Mouse (Mus musculus) hindbrain, postnatal 0 days (tissue): ENCODE results near the gene Il5. TPM values are rescaled to one million over a fixed set of nuclear protein-coding genes. Genes with fewer than 3 reads are reported as not detected.

Experiments
- ATAC-seq: fragments of 200-750 bp; cut with Nextera tagmentation; 2 replicates; pipeline ENCODE4 v1.8.0; 2017; ENCODE audit warnings: mild to moderate bottlenecking, moderate TSS enrichment, moderate library complexity
- DNase-seq: peaks from one replicate; pipeline ENCODE4 v3.0.0-alpha.2; 2015; ENCODE audit warnings: low spot score
- H3K27ac ChIP-seq: fragments of 300-500 bp; sonication (generic); 2 replicates; pipeline ENCODE4 v1.5.1; 2014; ENCODE audit warnings: mild to moderate bottlenecking
- H3K27me3 ChIP-seq: fragments of 300-500 bp; sonication (generic); 2 replicates; pipeline ENCODE4 v1.6.1; 2014; ENCODE audit warnings: low read length, mixed read lengths; ENCODE audit not compliant: insufficient read depth
- H3K36me3 ChIP-seq: fragments of 300-500 bp; sonication (generic); 2 replicates; pipeline ENCODE4 v1.6.1; 2014; ENCODE audit warnings: low read length, mixed read lengths; ENCODE audit not compliant: insufficient read depth
- H3K4me1 ChIP-seq: fragments of 300-500 bp; sonication (generic); 2 replicates; pipeline ENCODE4 v1.6.1; 2014; ENCODE audit warnings: antibody characterized with exemption, low read length, mixed read lengths; ENCODE audit not compliant: insufficient read depth
- H3K4me2 ChIP-seq: fragments of 300-500 bp; sonication (generic); 2 replicates; pipeline ENCODE4 v1.6.1; 2014; ENCODE audit warnings: low read depth, mild to moderate bottlenecking, low read length, moderate library complexity, mixed read lengths
- H3K4me3 ChIP-seq: fragments of 300-500 bp; sonication (generic); 2 replicates; pipeline ENCODE4 v1.5.1; 2014; ENCODE audit warnings: low read length
- H3K9ac ChIP-seq: fragments of 300-500 bp; sonication (generic); replicated peaks from 2 replicates; pipeline ENCODE4 v1.6.1; 2014; ENCODE audit warnings: mild to moderate bottlenecking, low read length, moderate library complexity, mixed read lengths
- H3K9me3 ChIP-seq: fragments of 300-500 bp; sonication (generic); 2 replicates; pipeline ENCODE4 v1.6.1; 2016; ENCODE audit warnings: low read length, mixed read lengths
- CTCF ChIP-seq: IDR thresholded peaks from 2 replicates; pipeline ENCODE4 v1.5.1; 2016; ENCODE audit warnings: antibody characterized with exemption, control low read depth, low read depth
- WGBS: fragments of 180-500 bp; shearing (Covaris S2); extraction: QIAGEN DNeasy Blood & Tissue Kit; methylation state at CpG from one replicate; pipeline ENCODE4 v1.1.7; 2014; 5-methylcytosine and 5-hydroxymethylcytosine counted together
- polyA plus RNA-seq: library from polyadenylated mRNA; unstranded; fragments of >200 nt; fragmentation: Nextera tagmentation; extraction: Ambion mirVana; gene quantifications from 2 replicates; pipeline ENCODE4 v1.2.1, GENCODE M21; 2015
- total RNA-seq: library from RNA; depleted of rRNA; stranded (reverse); fragments of >200 nt; gene quantifications from 2 replicates; pipeline ENCODE4 v1.2.3, GENCODE M21; 2014

Gene Il5
- total and polyA plus RNA-seq, 2 experiments from 2014 or later, result not detected

- Histone ChIP-seq H3K9me3 (no peaks in the 10 kb centered on the region), H3K4me2 (no peak overlapping the region), H3K27me3 (no peaks in the 10 kb centered on the region), H3K9ac (no peak overlapping the region), H3K4me3 (no peak overlapping the region), H3K36me3 (no peaks in the 10 kb centered on the region), H3K27ac (no peak overlapping the region), H3K4me1 (no peaks in the 10 kb centered on the region)
- DNase-seq, result no peak
- 94% methylated on average over 7 of the region's 7 CpGs for WGBS
- TF ChIP-seq CTCF, result no peak
- ATAC-seq, result no peak
Observed at GRCm38 (mm10) chr11:53731457-53731856, 10.9 kb downstream of the Il5 start.

GRCm38 (mm10) chr11:53732244-53732643 lies 11.7 kb downstream of the Il5 start:
- H3K36me3 ChIP-seq, result no peaks in the 10 kb centered on the region
- no peak overlapping the region for H3K9ac ChIP-seq
- no peak overlapping the region for H3K27ac ChIP-seq
- DNase-seq (no peak), ATAC-seq (no peak)
- 93% methylated on average over 8 of the region's 8 CpGs for WGBS
- no peaks in the 10 kb centered on the region for H3K9me3 ChIP-seq
- no peaks in the 10 kb centered on the region for H3K4me1 ChIP-seq
- TF ChIP-seq CTCF, result no peak
- H3K27me3 ChIP-seq, result no peaks in the 10 kb centered on the region
- no peak overlapping the region for H3K4me3 ChIP-seq
- H3K4me2 ChIP-seq, result no peak overlapping the region

DNA sequence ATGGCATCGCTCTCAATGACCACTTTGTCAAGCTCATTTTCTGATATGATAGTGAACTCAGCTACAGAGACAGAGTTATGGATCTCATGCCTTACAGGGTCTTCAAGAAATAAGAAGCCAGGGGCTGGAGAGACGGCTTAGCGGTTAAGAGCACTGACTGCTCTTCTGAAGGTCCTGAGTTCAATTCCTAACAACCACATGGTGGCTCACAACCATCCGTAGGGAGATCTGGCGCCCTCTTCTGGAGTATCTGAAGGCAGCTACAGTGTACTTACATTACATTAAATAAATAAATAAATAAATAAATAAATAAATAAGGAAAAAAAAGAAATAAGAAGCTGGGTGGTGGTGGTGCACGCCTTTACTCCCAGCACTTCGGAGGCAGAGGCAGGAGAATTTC lies 13.2 kb downstream of the Il5 start:
- peak; percentile 26; the same call in 1 of the 2 replicates for TF ChIP-seq CTCF
- H3K27ac ChIP-seq, result no peak overlapping the region
- H3K27me3 ChIP-seq, result no peaks in the 10 kb centered on the region
- 85% methylated on average over 7 of the region's 7 CpGs for WGBS
- no peak overlapping the region for H3K4me2 ChIP-seq
- no peak overlapping the region for H3K4me3 ChIP-seq
- no peaks in the 10 kb centered on the region for H3K36me3 ChIP-seq
- no peak overlapping the region for H3K9ac ChIP-seq
- ATAC-seq (no peak), DNase-seq (no peak)
- H3K4me1 ChIP-seq, result no peaks in the 10 kb centered on the region
- no peaks in the 10 kb centered on the region for H3K9me3 ChIP-seq

- ATAC-seq (no peak), DNase-seq (no peak)
- no peaks in the 10 kb centered on the region for H3K4me1 ChIP-seq
- no peak for TF ChIP-seq CTCF
- H3K9ac ChIP-seq, result no peak overlapping the region
- H3K9me3 ChIP-seq, result no peaks in the 10 kb centered on the region
- H3K27ac ChIP-seq, result no peak overlapping the region
- WGBS, result 82% methylated on average over 2 of the region's 2 CpGs
- no peak overlapping the region for H3K4me2 ChIP-seq
- H3K27me3 ChIP-seq, result no peaks in the 10 kb centered on the region
- no peaks in the 10 kb centered on the region for H3K36me3 ChIP-seq
- H3K4me3 ChIP-seq, result no peak overlapping the region
Observed at GRCm38 (mm10) chr11:53734431-53734830, 13.8 kb downstream of the Il5 start.

DNA sequence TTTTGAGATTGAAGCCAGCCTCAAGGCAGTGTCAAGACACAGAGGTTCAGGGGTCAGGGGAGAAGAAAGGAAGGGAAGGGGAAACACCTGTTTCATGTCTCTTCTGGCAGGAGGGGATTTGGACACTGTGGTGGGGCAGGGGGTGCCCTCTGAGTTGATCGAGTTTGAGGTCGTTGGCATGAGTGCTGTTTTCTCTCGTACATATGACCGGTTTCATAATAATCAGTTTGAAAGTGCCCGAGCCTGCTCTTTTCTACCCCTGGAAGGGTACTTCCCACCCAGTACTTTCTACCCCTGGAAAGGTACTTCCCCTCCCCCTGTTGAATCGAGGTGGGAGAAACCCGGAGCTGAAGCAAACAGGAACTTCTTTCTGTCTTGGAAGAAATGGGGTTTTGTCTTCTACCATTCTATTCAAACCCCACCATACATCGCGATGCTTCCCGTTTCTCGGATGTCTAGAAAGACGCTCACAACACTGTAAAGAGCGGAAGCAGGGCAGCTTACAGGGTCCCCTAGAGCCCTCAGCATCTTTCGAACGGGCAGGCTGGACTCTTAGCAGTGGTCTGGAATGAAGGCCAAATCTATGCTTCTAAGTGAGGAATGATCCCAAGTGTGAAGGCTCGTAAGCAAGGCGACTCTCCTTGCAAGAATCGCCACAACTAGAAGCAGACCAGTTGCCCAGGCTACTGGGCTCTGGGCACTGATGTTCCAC lies 14.5 kb downstream of the Il5 start:
- DNase-seq, result no peak
- H3K27me3 ChIP-seq, result no peaks in the 10 kb centered on the region
- H3K9me3 ChIP-seq, result no peaks in the 10 kb centered on the region
- no peaks in the 10 kb centered on the region for H3K36me3 ChIP-seq
- no peaks in the 10 kb centered on the region for H3K4me1 ChIP-seq
- TF ChIP-seq CTCF, result no peak
- no peak overlapping the region for H3K4me3 ChIP-seq
- no peak overlapping the region for H3K4me2 ChIP-seq
- ATAC-seq, result peak; percentile 15; the same call in 1 of the 2 replicates
- no peak overlapping the region for H3K9ac ChIP-seq
- WGBS, result 72% methylated on average over 18 of the region's 18 CpGs
- H3K27ac ChIP-seq, result no peak overlapping the region

DNA sequence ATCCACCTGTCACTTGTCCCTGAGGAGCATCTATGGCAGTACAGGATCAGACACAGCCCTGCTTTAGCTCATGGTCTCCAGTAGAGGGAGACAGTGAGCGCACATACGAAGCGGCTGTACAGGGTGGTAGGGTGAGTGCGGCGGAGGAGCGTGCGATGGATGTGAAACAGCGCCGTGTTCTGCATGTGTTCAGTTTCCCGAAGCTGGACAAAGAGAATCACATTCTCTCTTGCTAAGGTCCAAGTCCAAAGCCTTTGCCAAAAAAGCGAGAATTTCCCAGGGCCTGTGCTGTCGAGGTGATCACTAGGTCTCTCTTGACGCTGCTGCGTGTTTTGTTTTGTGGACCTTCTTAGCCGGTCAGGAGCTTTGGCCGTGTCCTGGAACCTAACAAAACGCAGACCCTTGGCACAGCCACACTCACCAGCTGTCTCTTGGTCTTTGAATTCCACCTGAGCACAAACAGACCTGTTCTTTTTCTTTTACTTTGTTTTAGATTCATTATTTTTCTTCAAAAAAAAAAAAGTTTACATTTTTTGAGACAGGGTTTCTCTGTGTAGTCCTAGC lies 15.2 kb downstream of the Il5 start:
- H3K36me3 ChIP-seq, result no peaks in the 10 kb centered on the region

More for the DNA sequence above, 15.2 kb downstream of the Il5 start:
- no peaks in the 10 kb centered on the region for H3K4me1 ChIP-seq
- H3K27ac ChIP-seq, result no peak overlapping the region
- 31% methylated on average over 17 of the region's 17 CpGs for WGBS
- peak; percentile 97 for TF ChIP-seq CTCF
- ATAC-seq (peak; percentile 90), DNase-seq (peak; percentile 90)
- H3K4me3 ChIP-seq, result no peak overlapping the region
- H3K4me2 ChIP-seq, result peak overlapping the region; percentile 48
- no peaks in the 10 kb centered on the region for H3K9me3 ChIP-seq
- H3K9ac ChIP-seq, result 0 out of 2 replicates have a peak overlapping the region, but pooled peaks have one; percentile 5
- no peaks in the 10 kb centered on the region for H3K27me3 ChIP-seq
